Mouse (Mus musculus): ENCODE results near the gene Ykt6.
"Not testable (repeated sequence)": the region's sequence is repeated elsewhere in the genome, so short reads cannot be mapped to it uniquely, and the experiment has no call there.

Ykt6 gene

GRCm38 (mm10) chr11:5995989-5996388, 40.5 kb downstream of the Ykt6 start:
- peak; percentile 94 for DNase-seq

DNA sequence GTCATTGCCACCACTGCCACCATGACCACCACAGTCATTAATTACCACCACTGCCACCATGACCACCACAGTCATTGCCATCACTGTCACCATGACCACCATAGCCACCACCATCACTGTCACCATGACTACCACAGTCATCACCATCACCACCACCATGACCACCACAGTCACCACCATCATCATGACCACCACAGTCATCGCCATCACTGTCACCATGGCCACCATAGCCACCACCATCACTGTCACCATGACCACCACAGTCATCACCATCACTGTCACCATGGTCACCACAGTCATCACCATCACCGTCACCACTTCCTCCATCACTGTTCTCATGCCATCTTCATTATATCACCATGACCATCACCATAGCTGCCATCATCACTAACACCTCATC, 43.0 kb downstream of the Ykt6 start:
- DNase-seq = no peak

DNA sequence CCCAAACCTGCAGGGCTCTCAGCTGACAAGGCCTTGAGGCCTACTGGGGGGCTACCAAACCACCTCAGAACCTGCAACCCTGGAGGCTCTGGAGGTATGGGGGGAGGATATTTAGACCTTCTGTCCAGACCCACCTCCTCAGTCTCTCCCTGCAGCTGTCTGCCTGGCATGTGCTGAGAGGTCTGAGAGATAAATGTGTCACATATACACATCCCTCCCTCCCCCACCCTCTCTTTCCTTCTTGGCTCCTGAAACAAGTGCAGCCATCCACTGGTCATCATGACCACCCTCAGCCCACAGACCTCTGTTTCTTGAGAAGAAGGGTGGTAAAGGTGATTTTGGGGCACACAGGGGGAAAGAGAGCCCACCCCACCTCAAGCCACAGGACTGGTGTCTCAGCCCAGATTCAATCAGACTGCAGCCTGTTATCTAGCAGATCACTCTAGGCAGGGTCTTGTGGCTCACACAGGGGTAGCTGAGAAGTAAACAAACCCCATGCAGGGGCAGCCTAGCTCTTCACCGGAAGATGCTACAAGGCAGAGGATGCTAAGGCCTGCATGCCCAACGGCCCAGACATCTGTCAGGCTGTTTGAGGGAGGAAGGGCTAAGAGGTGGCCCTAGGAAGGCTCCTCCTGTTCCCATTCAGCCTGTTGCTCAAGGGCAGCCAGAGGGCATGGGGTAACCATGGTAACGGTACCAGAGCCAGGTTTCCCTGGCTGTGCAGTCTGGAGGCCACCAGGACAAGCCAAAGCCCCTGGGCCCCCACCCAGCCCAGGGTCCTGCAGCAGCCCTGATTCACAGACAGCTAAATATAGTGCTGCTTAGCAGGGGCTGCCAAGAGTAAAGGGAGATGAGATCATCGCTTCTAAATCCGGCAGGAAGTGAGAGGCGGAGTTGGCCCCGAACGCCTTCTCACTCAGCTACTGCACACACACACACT, 44.6 kb downstream of the Ykt6 start:
- DNase-seq = peak; percentile 89

DNA sequence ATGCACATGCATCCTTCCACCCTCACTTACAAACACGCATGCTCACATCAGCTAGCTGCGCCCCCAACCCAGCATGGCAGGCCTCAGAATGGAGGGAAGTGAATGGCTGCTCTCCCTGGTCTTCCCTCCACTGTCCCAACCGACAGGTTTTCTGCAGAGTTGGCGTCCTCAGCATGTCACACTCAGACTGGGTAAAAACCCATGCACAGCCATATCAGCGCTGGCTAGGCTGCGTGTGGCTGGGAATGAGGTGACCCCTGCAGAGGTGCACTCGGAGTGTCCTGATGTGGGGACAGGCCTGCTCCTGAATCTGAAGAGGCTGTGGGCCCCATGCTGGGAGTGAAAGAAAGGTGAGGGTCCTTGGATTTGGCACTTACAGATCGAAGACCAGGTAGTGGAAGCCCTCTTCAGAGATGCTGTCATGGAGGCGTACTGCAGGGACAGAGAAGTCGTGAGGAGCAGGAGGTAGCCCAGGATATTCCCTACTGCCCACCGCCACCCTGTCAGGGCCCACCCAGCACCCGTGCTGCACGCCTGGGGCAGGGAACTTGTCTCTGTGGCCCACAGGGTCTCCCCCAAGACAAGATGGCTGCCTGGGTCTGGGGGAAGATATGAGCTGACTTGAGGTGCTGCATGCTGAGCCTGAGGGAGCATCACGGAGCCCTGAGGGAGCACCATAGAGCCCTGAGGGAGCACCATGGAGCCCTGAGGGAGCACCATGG, 45.6 kb downstream of the Ykt6 start:
- no peak for DNase-seq

DNA sequence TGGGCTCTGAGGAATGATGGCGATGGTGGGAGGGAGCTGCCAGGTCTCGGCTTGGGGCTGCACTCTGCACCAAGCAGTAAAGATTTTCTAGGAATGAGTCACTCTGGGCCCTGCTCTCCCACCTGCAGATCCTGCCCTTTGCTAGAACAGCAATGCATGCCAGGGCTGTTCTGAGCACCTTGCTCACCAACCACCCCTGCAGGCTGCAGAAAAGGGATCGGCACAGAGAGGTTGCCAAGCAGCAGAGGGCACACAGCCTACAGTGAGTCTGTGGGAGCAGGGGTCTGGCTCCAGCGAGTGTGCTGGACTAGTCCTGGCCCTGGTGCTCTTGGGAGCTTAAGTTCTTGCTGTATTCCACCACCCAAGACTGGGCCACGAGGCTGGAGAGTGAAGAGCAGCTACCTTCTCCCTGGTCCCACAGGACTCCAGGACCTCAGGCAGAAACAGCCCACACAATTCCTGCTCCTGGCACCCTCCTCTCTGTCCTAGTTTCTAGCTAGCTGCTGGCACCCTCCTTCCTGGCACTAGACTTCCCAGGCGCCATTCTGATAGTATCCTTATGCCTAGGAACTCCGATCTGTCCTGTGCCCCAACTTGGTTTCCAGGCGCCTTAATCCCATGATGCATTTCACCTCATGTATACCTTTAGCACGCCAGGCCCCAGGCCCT, 46.6 kb downstream of the Ykt6 start:
- DNase-seq = no peak

DNA sequence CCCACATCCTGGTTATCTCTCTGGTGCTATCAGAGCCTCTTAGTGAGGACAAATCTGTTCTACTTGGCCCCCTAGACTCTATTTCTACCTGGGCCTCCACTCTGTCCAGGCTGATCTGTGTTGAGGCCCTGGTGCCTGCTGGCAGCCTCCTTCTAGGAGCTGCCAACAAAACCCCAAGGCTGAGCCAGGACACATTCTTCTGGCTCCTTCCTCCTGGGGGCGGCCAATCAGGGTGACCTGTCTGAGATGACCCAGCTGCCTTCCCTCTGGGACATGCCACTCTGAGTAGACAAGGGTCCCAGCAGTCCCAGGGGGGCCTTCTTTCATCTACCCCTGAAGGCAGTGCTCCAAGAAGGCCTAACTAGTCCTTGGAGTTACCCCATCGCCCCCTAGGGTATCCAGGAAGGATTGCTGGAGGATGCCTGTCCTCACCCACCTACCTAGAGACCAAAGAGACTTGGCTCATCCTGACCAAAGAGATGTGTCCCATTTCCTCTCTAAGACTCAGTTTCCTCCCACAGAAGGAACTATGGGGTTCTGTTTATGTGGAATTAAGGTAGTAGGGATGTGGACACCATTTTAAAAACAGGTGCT, 47.6 kb downstream of the Ykt6 start:
- peak; percentile 43 for DNase-seq

DNA sequence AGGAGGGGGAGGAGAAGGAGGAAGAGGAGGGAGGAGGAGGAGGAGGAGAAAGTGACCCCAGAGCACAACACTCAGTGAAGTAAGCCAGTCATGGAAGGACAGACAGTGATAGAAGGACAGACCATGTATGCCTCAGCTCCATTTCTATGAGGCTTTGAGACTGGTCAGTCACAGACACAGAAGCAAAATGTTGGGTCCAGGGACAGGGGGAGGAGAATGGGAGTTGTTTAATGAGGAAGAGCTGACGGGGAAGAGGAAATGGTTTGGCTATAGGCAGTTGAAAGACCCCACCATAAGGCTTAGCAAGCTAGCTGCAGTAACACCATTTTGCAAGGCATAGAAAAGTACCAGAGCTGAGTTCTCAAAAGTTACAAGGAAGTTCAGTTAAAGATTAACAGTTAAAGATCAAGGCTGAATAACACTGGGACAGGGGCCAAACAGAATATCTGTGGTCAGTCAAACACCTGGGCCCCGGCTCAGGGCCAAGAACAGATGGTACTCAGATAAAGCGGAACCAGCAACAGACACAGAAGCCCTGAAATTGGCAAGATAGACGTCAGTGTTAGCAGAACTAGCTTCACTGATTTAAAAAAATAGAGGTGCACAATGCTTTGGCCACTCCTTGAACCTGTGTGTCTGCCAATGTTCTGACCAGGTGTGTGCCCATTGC, 50.0 kb downstream of the Ykt6 start:
- DNase-seq = not testable (repeated sequence)

DNA sequence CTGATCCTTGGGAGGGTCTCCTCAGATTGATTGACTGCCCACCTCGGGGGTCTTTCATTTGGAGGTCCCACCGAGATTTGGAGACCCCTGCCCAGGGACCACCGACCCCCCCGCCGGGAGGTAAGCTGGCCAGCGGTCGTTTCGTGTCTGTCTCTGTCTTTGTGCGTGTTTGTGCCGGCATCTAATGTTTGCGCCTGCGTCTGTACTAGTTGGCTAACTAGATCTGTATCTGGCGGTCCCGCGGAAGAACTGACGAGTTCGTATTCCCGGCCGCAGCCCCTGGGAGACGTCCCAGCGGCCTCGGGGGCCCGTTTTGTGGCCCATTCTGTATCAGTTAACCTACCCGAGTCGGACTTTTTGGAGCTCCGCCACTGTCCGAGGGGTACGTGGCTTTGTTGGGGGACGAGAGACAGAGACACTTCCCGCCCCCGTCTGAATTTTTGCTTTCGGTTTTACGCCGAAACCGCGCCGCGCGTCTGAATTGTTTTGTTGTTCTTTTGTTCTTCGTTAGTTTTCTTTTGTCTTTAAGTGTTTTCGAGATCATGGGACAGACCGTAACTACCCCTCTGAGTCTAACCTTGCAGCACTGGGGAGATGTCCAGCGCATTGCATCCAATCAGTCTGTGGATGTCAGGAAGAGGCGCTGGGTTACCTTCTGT, 51.0 kb downstream of the Ykt6 start:
- DNase-seq = peak; percentile 13

GRCm38 (mm10) chr11:6007010-6007778, 51.7 kb downstream of the Ykt6 start:
- DNase-seq = not testable (repeated sequence)

- not testable (repeated sequence) for DNase-seq
Measured at GRCm38 (mm10) chr11:6007779-6008128, 52.3 kb downstream of the Ykt6 start.

DNA sequence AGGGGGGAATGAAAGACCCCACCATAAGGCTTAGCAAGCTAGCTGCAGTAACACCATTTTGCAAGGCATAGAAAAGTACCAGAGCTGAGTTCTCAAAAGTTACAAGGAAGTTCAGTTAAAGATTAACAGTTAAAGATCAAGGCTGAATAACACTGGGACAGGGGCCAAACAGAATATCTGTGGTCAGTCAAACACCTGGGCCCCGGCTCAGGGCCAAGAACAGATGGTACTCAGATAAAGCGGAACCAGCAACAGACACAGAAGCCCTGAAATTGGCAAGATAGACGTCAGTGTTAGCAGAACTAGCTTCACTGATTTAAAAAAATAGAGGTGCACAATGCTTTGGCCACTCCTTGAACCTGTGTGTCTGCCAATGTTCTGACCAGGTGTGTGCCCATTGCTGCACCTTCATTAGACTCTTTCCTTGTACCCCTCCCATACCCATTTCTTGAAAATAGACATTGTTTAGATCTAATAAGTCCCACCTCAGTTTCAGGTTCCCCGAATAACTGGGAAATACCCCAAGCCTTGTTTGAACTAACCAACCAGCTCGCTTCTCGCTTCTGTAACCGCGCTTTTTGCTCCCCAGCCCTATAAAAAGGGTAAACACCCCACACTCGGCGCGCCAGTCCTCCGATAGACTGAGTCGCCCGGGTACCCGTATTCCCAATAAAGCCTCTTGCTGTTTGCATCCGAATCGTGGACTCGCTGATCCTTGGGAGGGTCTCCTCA, 55.4 kb downstream of the Ykt6 start:
- DNase-seq = not testable (repeated sequence)

GRCm38 (mm10) chr11:6011879-6012278, 56.4 kb downstream of the Ykt6 start:
- no peak for DNase-seq

DNA sequence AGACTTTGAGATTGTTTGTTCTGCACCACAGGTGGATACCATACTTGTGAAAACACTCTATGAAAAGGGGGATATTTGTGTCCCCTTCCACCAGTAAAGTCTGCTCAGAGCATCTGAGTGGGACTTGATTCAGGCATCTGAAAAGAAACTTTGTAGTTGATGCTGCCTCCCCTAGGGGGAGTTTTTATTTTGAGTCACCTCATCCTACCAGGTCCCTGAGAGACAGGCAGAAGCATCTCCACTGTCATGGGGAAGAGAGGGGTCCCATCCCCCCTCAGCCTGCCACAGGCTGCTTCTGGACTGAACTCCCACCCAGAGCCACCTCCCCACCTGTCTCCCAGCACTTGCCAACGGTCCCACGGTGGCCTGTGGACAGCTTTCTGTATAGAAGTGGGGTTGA, 57.9 kb downstream of the Ykt6 start:
- DNase-seq = no peak

DNA sequence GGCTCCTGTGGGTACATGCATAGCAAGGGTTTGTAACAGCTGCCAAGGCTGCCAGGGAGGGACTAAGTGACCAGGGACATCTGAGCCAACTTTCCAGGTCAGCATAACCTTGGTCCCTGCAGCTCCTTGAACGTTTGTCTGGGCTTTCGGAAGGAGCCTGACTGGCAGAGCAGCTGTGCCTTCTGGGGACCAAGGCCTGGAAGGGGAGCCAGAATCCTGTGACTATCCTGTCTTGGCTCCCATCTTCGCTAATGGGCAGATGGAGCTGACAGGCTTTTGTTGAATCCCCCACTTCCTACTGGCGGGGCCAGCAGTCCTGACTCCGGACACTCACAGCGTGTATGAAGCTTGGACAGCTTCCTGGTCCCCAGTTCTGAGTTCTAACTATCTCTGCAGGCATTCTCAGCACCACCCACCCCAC, 59.5 kb downstream of the Ykt6 start:
- no peak for DNase-seq

- DNase-seq = no peak
Measured at GRCm38 (mm10) chr11:6016368-6016767, 60.9 kb downstream of the Ykt6 start.

DNA sequence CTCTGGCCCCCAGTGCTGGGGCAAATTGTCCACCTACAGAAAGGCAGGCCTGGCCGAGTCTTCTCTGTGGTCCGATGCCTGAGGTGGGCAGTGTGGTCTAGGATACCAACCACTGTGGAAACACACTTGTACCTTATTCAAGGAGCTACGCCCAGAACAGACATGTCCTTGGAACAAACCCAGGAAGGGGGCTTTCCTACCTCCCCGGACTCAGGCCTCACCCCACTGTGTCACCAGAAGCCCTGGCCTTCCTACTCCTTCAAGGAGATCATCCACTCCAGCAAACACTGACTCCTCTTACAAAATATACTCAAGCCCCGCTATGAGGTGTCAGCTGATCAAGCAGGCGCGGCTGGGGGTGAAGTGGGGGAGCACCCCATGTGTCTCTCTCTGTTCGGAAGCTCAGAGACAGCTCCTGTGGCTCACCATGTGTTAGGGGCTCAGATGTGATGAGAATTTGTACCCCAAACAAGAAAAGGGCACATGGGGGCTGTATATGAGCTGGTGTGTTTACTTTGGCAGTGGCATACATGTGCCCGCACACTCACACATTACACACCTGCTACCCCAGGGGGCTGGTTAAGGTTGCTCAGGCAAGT, 61.4 kb downstream of the Ykt6 start:
- peak; percentile 34 for DNase-seq

Data from lung, postnatal 36 days (tissue).